Mouse (Mus musculus) hindbrain, embryonic 16.5 days (tissue): ENCODE results near the gene Ifi27. TPM values are rescaled to one million over a fixed set of nuclear protein-coding genes. Genes with fewer than 3 reads are reported as not detected.
"Not testable (repeated sequence)": the region's sequence is repeated elsewhere in the genome, so short reads cannot be mapped to it uniquely, and the experiment has no call there.

ENCODE experiments used
- ATAC-seq: fragments of 200-750 bp; cut with Nextera tagmentation; 2 replicates; pipeline ENCODE4 v1.8.0; 2017; ENCODE audit warnings: moderate TSS enrichment, moderate library complexity
- H3K27ac ChIP-seq: fragments of 300-500 bp; sonication (generic); 2 replicates; pipeline ENCODE4 v1.5.1; 2014; ENCODE audit warnings: low read depth, mild to moderate bottlenecking, control low read depth, low read length, moderate library complexity
- H3K27me3 ChIP-seq: fragments of 300-500 bp; sonication (generic); replicated peaks from 2 replicates; pipeline ENCODE4 v1.6.1; 2014; ENCODE audit warnings: low read length; ENCODE audit not compliant: control insufficient read depth, insufficient read depth
- H3K36me3 ChIP-seq: fragments of 300-500 bp; sonication (generic); 2 replicates; pipeline ENCODE4 v1.6.1; 2014; ENCODE audit warnings: mild to moderate bottlenecking, low read length, moderate library complexity, mixed read lengths; ENCODE audit not compliant: control insufficient read depth, insufficient read depth
- H3K4me1 ChIP-seq: fragments of 300-500 bp; sonication (generic); 2 replicates; pipeline ENCODE4 v1.6.1; 2014; ENCODE audit warnings: low read depth, low read length; ENCODE audit not compliant: control insufficient read depth, insufficient read depth
- H3K4me2 ChIP-seq: fragments of 300-500 bp; sonication (generic); 2 replicates; pipeline ENCODE4 v1.6.1; 2014; ENCODE audit warnings: mild to moderate bottlenecking, low read length, control low read depth, moderate library complexity
- H3K4me3 ChIP-seq: fragments of 300-500 bp; sonication (generic); 2 replicates; pipeline ENCODE4 v1.5.1; 2014; ENCODE audit warnings: mild to moderate bottlenecking, low read length, control low read depth, moderate library complexity
- H3K9ac ChIP-seq: fragments of 300-500 bp; sonication (generic); 2 replicates; pipeline ENCODE4 v1.6.1; 2014; ENCODE audit warnings: low read depth, mild to moderate bottlenecking, control low read depth, low read length, moderate library complexity
- H3K9me3 ChIP-seq: fragments of 300-500 bp; sonication (generic); 2 replicates; pipeline ENCODE4 v1.6.1; 2014; ENCODE audit warnings: mild to moderate bottlenecking, low read length, moderate library complexity; ENCODE audit not compliant: control insufficient read depth
- WGBS: fragments of 180-500 bp; shearing (Covaris S2); extraction: QIAGEN DNeasy Blood & Tissue Kit; methylation state at CpG from one replicate; pipeline ENCODE4 v1.1.7; 2014; 5-methylcytosine and 5-hydroxymethylcytosine counted together
- polyA plus RNA-seq: library from polyadenylated mRNA; unstranded; fragments of >200 nt; fragmentation: Nextera tagmentation; extraction: Ambion mirVana; gene quantifications from 2 replicates; pipeline ENCODE4 v1.2.1, GENCODE M21; 2015

The Ifi27 gene
- polyA plus RNA-seq, 1 experiment from 2014 or later: 16.6 TPM

DNA sequence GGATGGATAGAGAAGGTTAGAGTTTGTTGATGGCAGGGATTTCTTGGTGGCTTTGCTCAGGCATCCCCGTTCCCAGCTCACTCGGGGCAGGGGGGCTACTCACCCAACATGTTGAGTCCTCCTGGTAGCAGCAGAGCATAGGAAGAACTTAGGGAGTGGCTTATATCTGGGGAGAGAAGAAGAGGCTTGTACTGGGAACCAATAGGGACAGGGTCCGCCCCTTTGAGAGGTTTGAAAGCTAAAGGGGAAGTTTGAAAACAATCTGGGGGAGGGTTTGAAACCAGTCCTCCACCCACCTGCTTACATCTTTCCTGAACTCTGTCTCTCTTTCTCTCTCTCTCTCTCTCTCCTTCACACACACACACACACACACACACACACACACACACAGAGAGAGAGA lies 9.5 kb downstream of the Ifi27 start, which contains the start of gene Ifi27l2a:
Gene Ifi27l2a, minus strand, starts transcription at position 157 of the 400 bp plus-strand sequence.
- no peak for ATAC-seq
- no peak within 1 kb of the TSS for H3K9ac ChIP-seq
- H3K27ac ChIP-seq: no peak within 1 kb of the TSS
- no peaks in the 10 kb centered on the region for H3K4me1 ChIP-seq
- H3K27me3 ChIP-seq: no peaks in the 10 kb centered on the region
- H3K9me3 ChIP-seq: no peaks in the 10 kb centered on the region
- H3K4me3 ChIP-seq: no peak within 1 kb of the TSS
- WGBS: 67% methylated on average over 3 of the region's 3 CpGs
- no peak within 1 kb of the TSS for H3K4me2 ChIP-seq
- H3K36me3 ChIP-seq: no peaks in the 10 kb centered on the region

GRCm38 (mm10) chr12:103444261-103444660 lies 10.2 kb downstream of the Ifi27 start:
- WGBS: 51% methylated on average over 5 of the region's 7 CpGs
- not testable (repeated sequence) for H3K9ac ChIP-seq, H3K27me3 ChIP-seq, H3K9me3 ChIP-seq, H3K4me3 ChIP-seq, H3K27ac ChIP-seq, H3K36me3 ChIP-seq, H3K4me1 ChIP-seq, H3K4me2 ChIP-seq, ATAC-seq

DNA sequence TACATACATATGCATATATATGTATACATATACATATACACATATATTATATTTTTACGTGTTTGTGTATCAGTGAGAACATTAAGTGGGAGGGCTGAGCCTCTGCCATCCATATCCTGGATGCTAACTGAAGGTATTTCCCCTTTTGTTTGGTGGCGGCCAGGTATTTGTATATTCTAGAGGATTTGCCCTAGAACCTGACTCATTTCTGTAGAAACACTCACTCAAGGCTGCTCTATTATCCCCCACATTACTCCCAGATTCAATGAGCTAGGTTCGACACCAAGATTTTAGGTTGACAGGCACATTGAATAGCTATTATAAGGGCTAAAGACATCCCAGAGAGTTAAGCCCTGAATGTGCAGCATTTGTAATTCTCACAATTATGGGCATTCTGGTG lies 11.0 kb downstream of the Ifi27 start:
- Histone ChIP-seq H3K27me3 (no peaks in the 10 kb centered on the region), H3K9ac (no peak overlapping the region), H3K4me1 (no peaks in the 10 kb centered on the region), H3K4me2 (no peak overlapping the region), H3K27ac (no peak overlapping the region), H3K4me3 (no peak overlapping the region), H3K9me3 (no peaks in the 10 kb centered on the region), H3K36me3 (no peaks in the 10 kb centered on the region)
- no peak for ATAC-seq
- 82% methylated on average over 3 of the region's 3 CpGs for WGBS

DNA sequence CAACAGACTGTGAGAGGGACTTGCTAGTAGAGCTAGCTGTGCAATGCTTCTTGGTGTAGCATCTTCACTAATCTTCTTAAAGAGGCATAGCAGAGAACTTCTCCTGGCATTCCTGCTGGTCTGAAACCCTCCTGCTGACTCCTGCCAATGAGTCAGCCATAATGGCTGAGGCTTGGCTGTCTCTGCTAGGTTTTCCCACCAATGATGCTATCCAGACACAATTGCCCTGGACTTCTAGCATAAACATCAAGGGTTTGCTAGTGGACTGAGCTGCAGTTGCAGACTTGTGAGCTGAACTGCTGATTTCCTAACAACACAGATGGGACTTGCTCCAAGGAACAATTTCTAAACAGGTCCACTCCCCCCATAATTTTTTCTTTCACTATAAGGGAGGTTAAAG lies 19.4 kb downstream of the Ifi27 start:
- Histone ChIP-seq H3K9me3 (no peaks in the 10 kb centered on the region), H3K27ac (no peak overlapping the region), H3K9ac (no peak overlapping the region), H3K4me2 (no peak overlapping the region), H3K27me3 (no peaks in the 10 kb centered on the region), H3K4me1 (no peaks in the 10 kb centered on the region), H3K4me3 (no peak overlapping the region), H3K36me3 (no peaks in the 10 kb centered on the region)
- ATAC-seq: no peak

GRCm38 (mm10) chr12:103456727-103457126 lies 22.7 kb downstream of the Ifi27 start:
- H3K4me3 ChIP-seq, H3K27ac ChIP-seq, H3K27me3 ChIP-seq, H3K36me3 ChIP-seq, H3K9me3 ChIP-seq, H3K4me2 ChIP-seq, ATAC-seq, H3K4me1 ChIP-seq, H3K9ac ChIP-seq: not testable (repeated sequence)
- WGBS: no CpG with 5 or more reads among the region's 1 CpGs

DNA sequence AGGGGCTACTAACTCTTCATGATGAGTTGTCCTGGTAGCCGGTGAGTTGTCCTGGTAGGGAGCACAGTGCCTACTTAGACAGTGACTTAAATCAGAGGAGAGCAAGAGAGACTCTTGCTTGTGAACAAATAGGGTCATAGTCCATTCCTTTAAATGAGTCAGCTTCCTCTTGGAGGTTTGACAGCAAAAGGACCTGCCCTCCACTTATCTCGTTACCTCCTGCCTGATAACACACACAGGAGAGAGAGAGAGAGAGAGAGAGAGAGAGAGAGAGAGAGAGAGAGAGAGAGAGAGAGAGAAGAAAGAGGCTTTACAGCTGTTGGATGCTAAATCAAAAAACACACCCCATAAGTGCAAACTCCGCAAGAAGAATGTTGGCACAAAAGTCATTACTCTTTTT lies 23.1 kb downstream of the Ifi27 start, which contains the start of gene Ifi27l2b:
Gene Ifi27l2b, minus strand, starts transcription at position 84 of the 400 bp plus-strand sequence.
- Histone ChIP-seq H3K27me3 (no peaks in the 10 kb centered on the region), H3K27ac (no peak within 1 kb of the TSS), H3K36me3 (no peaks in the 10 kb centered on the region), H3K4me3 (no peak within 1 kb of the TSS), H3K9ac (no peak within 1 kb of the TSS), H3K4me1 (no peaks in the 10 kb centered on the region), H3K9me3 (no peaks in the 10 kb centered on the region), H3K4me2 (no peak within 1 kb of the TSS)
- no peak for ATAC-seq
- 83% methylated on average over 3 of the region's 3 CpGs for WGBS

GRCm38 (mm10) chr12:103474481-103474880 lies 40.5 kb downstream of the Ifi27 start:
- Histone ChIP-seq H3K4me1 (no peaks in the 10 kb centered on the region), H3K27ac (no peak overlapping the region), H3K36me3 (no peaks in the 10 kb centered on the region), H3K9ac (no peak overlapping the region), H3K27me3 (no peaks in the 10 kb centered on the region), H3K4me3 (no peak overlapping the region), H3K9me3 (no peaks in the 10 kb centered on the region), H3K4me2 (no peak overlapping the region)
- ATAC-seq: no peak
- WGBS: 50% methylated on average over 2 of the region's 2 CpGs

DNA sequence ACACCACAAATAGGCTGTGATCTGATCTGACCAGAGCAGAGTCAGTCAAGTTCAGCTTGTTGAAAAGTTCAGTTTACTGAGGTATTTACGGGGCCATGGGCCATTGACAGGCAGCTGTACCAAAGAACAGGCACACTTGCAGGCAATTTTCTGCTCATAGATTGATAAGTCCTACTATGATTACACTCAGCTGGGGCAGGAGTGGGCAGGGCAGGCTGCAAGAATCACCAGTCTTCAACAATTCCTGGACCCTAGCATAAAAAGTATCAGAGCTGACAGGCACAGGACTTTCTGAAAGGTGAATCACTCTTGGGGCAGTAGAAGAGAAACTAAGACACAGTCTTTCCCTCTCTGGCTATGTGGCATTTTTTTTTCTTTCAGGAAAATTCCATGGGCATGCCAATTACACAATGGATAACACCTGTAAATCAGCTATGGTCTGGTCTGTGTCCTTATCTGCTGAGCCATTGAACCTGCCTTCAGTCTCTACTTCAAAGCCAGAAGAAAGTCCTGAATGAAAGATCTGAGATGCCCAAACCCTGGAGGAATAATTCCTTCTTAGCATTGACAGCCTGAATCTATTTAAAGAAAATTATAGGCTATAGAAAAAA lies 42.9 kb downstream of the Ifi27 start:
- no peaks in the 10 kb centered on the region for H3K36me3 ChIP-seq
- H3K9ac ChIP-seq: no peak overlapping the region
- no peak overlapping the region for H3K4me3 ChIP-seq
- no peak overlapping the region for H3K4me2 ChIP-seq
- no peaks in the 10 kb centered on the region for H3K9me3 ChIP-seq
- no peak overlapping the region for H3K27ac ChIP-seq
- 81% methylated on average over 1 of the region's 1 CpGs for WGBS
- ATAC-seq: no peak
- no peaks in the 10 kb centered on the region for H3K27me3 ChIP-seq
- H3K4me1 ChIP-seq: no peaks in the 10 kb centered on the region

DNA sequence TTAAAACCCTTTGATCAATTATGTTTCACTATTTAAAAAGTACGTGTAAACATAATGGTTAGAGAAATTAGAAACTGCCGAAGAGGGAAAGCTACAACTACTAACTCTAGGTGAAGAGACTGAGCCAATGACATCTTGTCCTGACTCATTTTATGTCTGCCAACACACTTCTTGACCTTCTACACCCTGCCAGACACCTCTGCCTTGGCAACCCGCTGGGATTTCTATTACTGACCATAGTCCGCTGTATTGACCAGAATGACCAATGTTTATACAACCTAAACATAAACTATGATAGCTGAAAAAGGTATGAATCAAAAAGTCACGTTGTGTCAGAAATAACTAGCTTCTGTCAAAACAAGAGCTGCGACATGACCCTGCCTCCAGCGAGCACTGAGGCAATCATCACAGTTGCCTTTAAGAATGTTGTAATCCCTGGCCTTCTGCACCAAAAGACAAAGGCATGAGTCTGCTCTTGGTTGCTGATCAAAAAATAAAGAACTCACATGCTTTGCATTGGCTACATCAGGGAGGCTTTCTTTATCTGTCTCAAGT lies 43.5 kb downstream of the Ifi27 start:
- Histone ChIP-seq H3K4me1 (no peaks in the 10 kb centered on the region), H3K4me3 (no peak overlapping the region), H3K27ac (no peak overlapping the region), H3K9ac (no peak overlapping the region), H3K9me3 (no peaks in the 10 kb centered on the region), H3K27me3 (no peaks in the 10 kb centered on the region), H3K4me2 (no peak overlapping the region), H3K36me3 (no peaks in the 10 kb centered on the region)
- ATAC-seq: no peak
- 83% methylated on average over 7 of the region's 7 CpGs for WGBS
